9 mouse cellular contexts compared by ENCODE assay signal in the genomic region with DNA sequence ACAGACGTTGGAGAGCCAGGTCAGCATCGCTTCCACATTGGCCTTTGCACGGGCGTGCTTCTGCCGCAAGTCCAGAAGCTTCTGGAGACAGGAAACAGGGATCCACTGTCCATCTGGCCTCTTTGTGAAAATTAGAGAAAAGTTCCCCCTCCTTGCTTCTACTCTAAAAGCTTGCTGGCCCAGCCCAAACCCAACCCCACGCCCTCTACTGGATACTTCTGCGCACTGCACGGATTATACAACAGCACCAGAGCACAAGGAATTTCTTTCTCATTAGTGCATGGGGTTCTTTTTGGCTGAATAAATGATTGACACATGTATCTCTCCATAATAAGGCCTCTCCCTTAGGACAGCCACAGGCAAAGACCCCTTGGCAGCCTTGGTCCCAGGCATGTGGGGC. TPM values are rescaled to one million over a fixed set of nuclear protein-coding genes. Genes with fewer than 3 reads are reported as not detected.
DNase-seq lines count a peak whose midpoint lies in the region; ATAC-seq and TF ChIP-seq lines count a peak whose summit lies in the region.
"Had no signal": no experiment of that assay in that cellular context is flagged by ENCODE, and none has a peak within 500 bp of the region (broad histone marks: within the 10 kb centered on the region; RNA-seq: fewer than 3 reads in every experiment).

No protein-coding gene starts in this region.

- in situ Hi-C loops in CH12.LX (cut with MboI; ENCODE audit: low pct_ligation_motif_present, low pct_unique_long_range_greater_than_20kb, low sequenced_read_pairs), result no loop called here

- no peak for DNase-seq in liver, adult 2 months (ENCODE audit: extremely low read depth, low read depth, low spot score)
- no peak for DNase-seq in liver, embryonic 11.5 days (ENCODE audit: low spot score)
- no peak for DNase-seq in CH12.LX (ENCODE audit: extremely low read depth)
- DNase-seq in adrenal gland, adult 8-10 months, result peak; percentile 34
- DNase-seq in embryonic facial prominence, embryonic 11.5 days (ENCODE audit: low spot score), result peak; percentile 48
- peak; percentile 64 to 66 for DNase-seq in layer of hippocampus, postnatal 10 days (ENCODE audit: low spot score in 2 of 2)
- DNase-seq in retina, embryonic 14.5 days (ENCODE audit: low spot score), result peak; percentile 84

- H3K36me3 ChIP-seq in liver, adult 2 months (ENCODE audit: control insufficient read depth, insufficient read depth, low read length), result no peaks in the 10 kb centered on the region
- no peaks in the 10 kb centered on the region for H3K36me3 ChIP-seq in liver, embryonic 11.5 days (ENCODE audit: control insufficient read depth, insufficient read depth, low read length)
- H3K36me3 ChIP-seq in CH12.LX (replicated peaks in 1 of 2; ENCODE audit: control insufficient read depth in 1 of 2, insufficient read depth in 1 of 2, low read length in 1 of 2), result no peaks in the 10 kb centered on the region
- no peaks in the 10 kb centered on the region for H3K36me3 ChIP-seq in embryonic facial prominence, embryonic 11.5 days (replicated peaks; ENCODE audit: control insufficient read depth, insufficient read depth, low read depth, low read length)
- H3K36me3 ChIP-seq: neural tube, embryonic 13.5 days had no signal

- ATAC-seq in liver, embryonic 11.5 days (replicated peaks; ENCODE audit: low FRiP score), result no peak
- ATAC-seq in embryonic facial prominence, embryonic 11.5 days (replicated peaks; ENCODE audit: insufficient number of reproducible peaks, low FRiP score, low TSS enrichment, low read depth), result no peak
- no peak for ATAC-seq in monocyte, adult 5-6 weeks (replicated peaks; ENCODE audit: insufficient number of reproducible peaks, low FRiP score, low TSS enrichment, poor library complexity, severe bottlenecking)

- H3K27ac ChIP-seq in liver, adult 2 months (replicated peaks; ENCODE audit: insufficient read depth, low read depth, low read length), result no peak overlapping the region
- no peak overlapping the region for H3K27ac ChIP-seq in liver, embryonic 11.5 days (ENCODE audit: low read depth, low read length)
- no peak overlapping the region for H3K27ac ChIP-seq in CH12.LX (ENCODE audit: insufficient read depth, low read depth)
- no peak overlapping the region for H3K27ac ChIP-seq in embryonic facial prominence, embryonic 11.5 days (replicated peaks; ENCODE audit: low read depth, low read length)
- H3K27ac ChIP-seq: neural tube, embryonic 13.5 days had no signal

- no peaks in the 10 kb centered on the region for H3K9me3 ChIP-seq in liver, embryonic 11.5 days (ENCODE audit: control insufficient read depth, low read length)
- H3K9me3 ChIP-seq in CH12.LX (replicated peaks; ENCODE audit: low read length), result peaks cover 7% of the 10 kb centered on the region
- no peaks in the 10 kb centered on the region for H3K9me3 ChIP-seq in embryonic facial prominence, embryonic 11.5 days (replicated peaks; ENCODE audit: control insufficient read depth, low read length)
- H3K9me3 ChIP-seq: neural tube, embryonic 13.5 days had no signal

- no peak overlapping the region for H3K4me2 ChIP-seq in liver, embryonic 11.5 days
- no peak overlapping the region for H3K4me2 ChIP-seq in CH12.LX (ENCODE audit: insufficient read depth, low read depth, poor library complexity, severe bottlenecking)
- no peak overlapping the region for H3K4me2 ChIP-seq in embryonic facial prominence, embryonic 11.5 days (ENCODE audit: low read depth, low read length)
- H3K4me2 ChIP-seq: neural tube, embryonic 13.5 days had no signal

- H3K79me2 ChIP-seq in liver, adult 2 months (ENCODE audit: control insufficient read depth, insufficient read depth, low read length), result no peaks in the 10 kb centered on the region
- H3K79me2 ChIP-seq in CH12.LX (replicated peaks; ENCODE audit: control insufficient read depth, extremely low read depth, insufficient read depth, poor library complexity, severe bottlenecking), result no peaks in the 10 kb centered on the region

- dilution Hi-C loops in CH12.LX (cut with MboI; ENCODE audit: extremely low pct_ligation_motif_present, extremely low pct_unique_long_range_greater_than_20kb, low sequenced_read_pairs), result no loop called here

- 55% methylated on average over 8 of the region's 8 CpGs for WGBS in liver, adult 2 months
- 41% methylated on average over 8 of the region's 8 CpGs for WGBS in liver, embryonic 11.5 days
- WGBS in embryonic facial prominence, embryonic 11.5 days, result 31% methylated on average over 8 of the region's 8 CpGs

- H3K4me1 ChIP-seq in liver, adult 2 months (ENCODE audit: control insufficient read depth, insufficient read depth, low read length), result 0 out of 2 replicates have a peak, but pooled peaks cover 4% of the 10 kb centered on the region
- H3K4me1 ChIP-seq in liver, embryonic 11.5 days (replicated peaks; ENCODE audit: control insufficient read depth, insufficient read depth, low read length), result peaks cover 3% of the 10 kb centered on the region; the same call in 1 of the 2 replicates
- peaks cover 0 to 3% of the 10 kb centered on the region in 2 experiments; a peak in 1 of 4 replicates for H3K4me1 ChIP-seq in CH12.LX (ENCODE audit: control insufficient read depth in 1 of 2, insufficient read depth in 2 of 2)
- peaks cover 4% of the 10 kb centered on the region; the same call in 1 of the 2 replicates for H3K4me1 ChIP-seq in embryonic facial prominence, embryonic 11.5 days (ENCODE audit: control insufficient read depth, insufficient read depth, low read length)

- 0 out of 2 replicates have a peak, but pooled peaks have one; percentile 13 for TF ChIP-seq CTCF in liver, adult 2 months (IDR thresholded peaks at IDR 0.05; ENCODE audit: low read depth, low read length)
- TF ChIP-seq CTCF in CH12.LX (conservative IDR thresholded peaks at IDR 0.05 in 1 of 2, IDR thresholded peaks at IDR 0.05 in 1 of 2; ENCODE audit: low read depth in 2 of 2, low read length in 2 of 2), result peak; percentile 31 to 70; a peak in 3 of 4 replicates

- peaks cover under 1% of the 10 kb centered on the region; the same call in 1 of the 2 replicates for H3K27me3 ChIP-seq in liver, adult 2 months (ENCODE audit: control insufficient read depth, insufficient read depth, low read length)
- peaks cover 11% of the 10 kb centered on the region; the same call in 1 of the 2 replicates for H3K27me3 ChIP-seq in liver, embryonic 11.5 days (replicated peaks; ENCODE audit: control insufficient read depth, insufficient read depth, low read length)
- peaks cover 11% of the 10 kb centered on the region for H3K27me3 ChIP-seq in CH12.LX (replicated peaks)
- H3K27me3 ChIP-seq in embryonic facial prominence, embryonic 11.5 days (ENCODE audit: control insufficient read depth, insufficient read depth, low read length), result peaks cover 4% of the 10 kb centered on the region; the same call in 1 of the 2 replicates

- H3K4me3 ChIP-seq in liver, adult 2 months (ENCODE audit: insufficient read depth, low read depth, low read length), result no peak overlapping the region
- no peak overlapping the region for H3K4me3 ChIP-seq in liver, embryonic 11.5 days (ENCODE audit: low read depth, low read length)
- no peak overlapping the region for H3K4me3 ChIP-seq in CH12.LX (replicated peaks in 1 of 3; ENCODE audit: low read depth in 2 of 3, low read length in 2 of 3, poor library complexity in 1 of 3)
- H3K4me3 ChIP-seq in embryonic facial prominence, embryonic 11.5 days (ENCODE audit: low read depth, low read length), result no peak overlapping the region
- H3K4me3 ChIP-seq: neural tube, embryonic 13.5 days had no signal

- no peak for TF ChIP-seq EP300 in CH12.LX (IDR thresholded peaks at IDR 0.05; ENCODE audit: low read length)

- TF ChIP-seq POLR2A in liver, adult 2 months (IDR thresholded peaks at IDR 0.05; ENCODE audit: extremely low read depth, insufficient read depth, low read length), result no peak
- TF ChIP-seq POLR2A in CH12.LX (IDR thresholded peaks at IDR 0.05; ENCODE audit: low read depth, low read length), result no peak

- no peak overlapping the region for H3K9ac ChIP-seq in liver, adult 2 months (ENCODE audit: low read depth, low read length)
- no peak overlapping the region for H3K9ac ChIP-seq in liver, embryonic 11.5 days (ENCODE audit: low read depth, low read length)
- H3K9ac ChIP-seq in CH12.LX (ENCODE audit: insufficient read depth, low read depth), result no peak overlapping the region
- no peak overlapping the region for H3K9ac ChIP-seq in embryonic facial prominence, embryonic 11.5 days (replicated peaks; ENCODE audit: low read length)
- H3K9ac ChIP-seq: neural tube, embryonic 13.5 days had no signal

- TF ChIP-seq RAD21 in CH12.LX (IDR thresholded peaks at IDR 0.05; ENCODE audit: low read depth, low read length), result peak; percentile 34

TF ChIP-seq in CH12.LX, 34 proteins besides CTCF, POLR2A, EP300 and RAD21:
- TF ChIP-seq USF1 (IDR thresholded peaks at IDR 0.05; ENCODE audit: low read depth, low read length) (no peak), SMC3 (IDR thresholded peaks at IDR 0.05; ENCODE audit: low read depth, low read length) (peak; percentile 70)

RNA-seq across cellular contexts. Expression of a gene that starts 32.6 kb away (rescaled TPM):
- 0.09 and 0.20 TPM in 2 replicates for total RNA-seq in liver, adult 2 months (2014; rRNA removed)
- polyA plus RNA-seq in liver, adult 2 months (2012; rRNA removed), result 0.27 and 0.57 TPM in 2 replicates
- polyA plus RNA-seq in liver, embryonic 11.5 days (2014; fragmentation: Nextera tagmentation; extraction: Ambion mirVana), result 8.5 and 14.0 TPM in 2 replicates
- total RNA-seq in CH12.LX (2012; rRNA removed), result 0.17 and 0.42 TPM in 2 replicates
- total RNA-seq in CH12.LX (2014; rRNA removed), result 0.12 and 0.39 TPM in 2 replicates
- polyA plus RNA-seq in CH12.LX (2012; ENCODE audit: insufficient read length, low read depth), result 0.29 TPM in 1 of 2 replicates, not detected in the other
- total RNA-seq in adrenal gland, adult 8-10 months (2022), result 10 to 100 TPM in 3 of 4 experiments, 1 to 10 TPM in 1; 4.8 to 18.8 (median 14.4) TPM
- 2.6 and 3.2 TPM in 2 replicates for polyA plus RNA-seq in embryonic facial prominence, embryonic 11.5 days (2014; fragmentation: Nextera tagmentation; extraction: Ambion mirVana)
- 1 to 10 TPM; 7.5 to 8.4 TPM for total RNA-seq in layer of hippocampus, postnatal 10 days (2021)
- 1.6 TPM in 1 of 3 replicates, not detected in the others for total RNA-seq in monocyte, adult 5-6 weeks (2017)

Comparison
In these comparisons a context has a peak if more than half of its experiments do, and no peak if none do; other contexts are left out.
1. DNase-seq: peak in adrenal gland, adult 8-10 months (single experiment), embryonic facial prominence, embryonic 11.5 days (single experiment), layer of hippocampus, postnatal 10 days (2 of 2) and retina, embryonic 14.5 days (single experiment); none in liver, adult 2 months (single experiment), liver, embryonic 11.5 days (single experiment) and CH12.LX (single experiment).